Mouse (Mus musculus) adrenal gland, postnatal 10 days (tissue): ENCODE measurements around the gene A630023A22Rik. TPM values are rescaled to one million over a fixed set of nuclear protein-coding genes. Genes with fewer than 3 reads are reported as not detected.

Source experiments
- DNase-seq: peaks from one replicate; pipeline ENCODE4 v3.0.0; 2021; ENCODE audit warnings: mixed read lengths
- total RNA-seq, 2 experiments: library from RNA; stranded (reverse); gene quantifications; 2 replicates each; pipeline ENCODE4 v1.2.3; 2021

Gene A630023A22Rik
- total RNA-seq, 2 experiments from 2014 or later: not detected

DNA sequence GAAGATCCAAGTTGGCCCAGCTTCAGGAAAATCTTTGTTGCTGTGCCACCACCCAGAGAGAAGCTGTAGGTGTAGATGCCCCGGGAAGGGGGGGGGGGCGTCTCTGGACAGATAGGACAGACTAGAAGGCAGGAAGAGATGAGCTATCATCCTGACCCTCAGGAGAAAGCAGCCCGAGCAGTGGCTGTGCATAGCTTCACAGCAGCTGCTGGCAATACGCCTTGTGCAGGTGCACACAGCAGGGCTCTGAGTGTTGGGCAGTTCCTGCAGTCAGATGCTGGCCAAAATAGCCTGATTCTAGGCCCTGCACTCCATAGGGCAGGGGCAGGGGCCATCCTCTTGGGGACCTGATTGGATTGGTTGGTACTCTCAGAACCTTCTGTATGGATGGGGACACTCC lies 15.7 kb downstream of the A630023A22Rik start:
- DNase-seq: no peak

DNA sequence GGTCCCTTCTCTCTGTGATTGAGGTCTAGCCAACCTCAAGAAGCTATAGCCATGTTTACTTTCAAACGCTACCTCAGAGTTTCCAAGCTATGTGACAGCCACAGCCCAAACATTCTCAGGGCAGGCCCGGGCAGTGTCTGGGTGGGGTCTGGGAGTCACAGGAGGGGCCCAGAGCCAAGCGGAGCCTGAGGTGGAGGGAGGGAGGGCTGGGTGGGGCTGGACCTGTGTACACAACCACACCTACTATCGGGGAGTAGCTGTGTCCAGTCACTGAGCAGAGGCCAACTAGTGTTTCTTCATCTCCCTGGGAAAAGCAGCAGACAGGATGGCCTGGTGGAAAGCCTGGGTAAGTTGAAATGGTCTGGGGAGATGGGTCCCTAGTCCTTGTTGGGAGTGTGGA lies 16.8 kb downstream of the A630023A22Rik start, which contains the start of gene Anxa8:
Anxa8 (plus strand) TSS at position 251 of the 400 bp plus-strand sequence.
- no peak for DNase-seq

DNA sequence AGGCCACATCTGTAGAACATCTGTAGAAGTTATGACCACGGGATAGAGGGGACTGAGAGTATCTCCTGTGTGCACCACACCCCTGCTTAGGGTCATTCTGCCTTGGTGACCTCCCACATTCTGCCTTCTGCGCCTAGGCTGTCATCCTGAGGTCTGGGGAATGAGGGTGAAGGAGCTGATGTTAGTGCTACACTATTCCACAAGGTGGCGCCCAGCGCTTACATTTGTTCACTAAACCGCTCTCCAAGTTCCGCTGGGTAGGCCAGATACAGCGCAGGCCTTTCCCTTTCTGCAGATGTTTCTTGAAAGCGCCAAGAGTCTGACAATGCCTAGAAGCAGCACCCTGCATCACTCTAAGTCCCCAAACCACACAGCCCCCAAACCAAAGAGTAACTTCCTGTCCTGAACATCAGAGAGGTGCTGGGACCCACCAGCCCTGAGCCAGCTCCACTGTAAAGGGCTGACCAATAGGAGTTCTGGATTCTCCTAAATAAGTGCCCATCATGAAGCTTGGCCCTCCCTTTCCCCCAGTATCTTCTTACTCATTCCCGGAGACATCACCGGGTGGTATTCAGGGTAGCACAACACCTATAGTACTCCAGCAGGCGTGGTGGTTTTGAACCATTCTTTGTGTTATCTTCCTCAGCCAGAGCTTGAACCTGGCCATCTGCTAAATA lies 22.1 kb downstream of the A630023A22Rik start:
- peak; percentile 83 for DNase-seq

DNA sequence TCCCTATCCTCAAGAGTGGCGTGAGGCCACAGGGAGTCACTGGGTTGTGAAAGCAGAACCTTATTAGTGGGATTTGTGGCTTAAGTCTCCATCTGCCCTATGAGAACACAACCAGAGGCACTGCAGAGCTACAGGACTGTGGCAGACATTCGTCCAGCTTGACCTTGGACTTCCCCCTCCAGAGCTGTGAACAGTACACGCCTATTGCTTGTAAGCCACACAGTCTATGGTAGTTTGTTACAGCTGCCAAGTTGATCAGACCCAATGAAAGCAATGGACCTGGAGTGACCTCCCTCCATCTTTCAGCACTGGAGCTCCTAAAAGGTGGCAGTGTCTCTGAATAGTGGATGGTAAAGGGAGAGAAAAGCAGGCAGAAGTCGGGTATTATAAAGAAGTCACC lies 24.3 kb downstream of the A630023A22Rik start:
- DNase-seq: no peak

DNA sequence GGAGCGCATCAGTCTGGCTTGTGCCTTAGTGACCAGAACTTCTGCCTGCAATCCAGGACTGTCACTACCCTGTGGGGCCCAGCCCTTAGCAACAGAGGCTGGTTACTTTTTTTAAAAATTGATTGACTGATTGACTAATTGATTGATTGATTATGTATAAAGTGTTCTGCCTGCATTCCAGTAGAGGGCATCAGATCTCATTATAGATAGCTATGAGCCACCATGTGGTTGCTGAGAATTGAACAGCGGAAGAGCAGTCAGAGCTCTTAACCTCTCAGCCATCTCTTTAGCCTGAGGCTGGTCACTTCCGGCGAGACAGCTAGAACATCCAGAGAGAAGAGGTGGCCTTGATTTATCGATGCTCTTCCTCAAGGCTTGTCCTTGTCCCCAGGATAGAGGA lies 25.3 kb downstream of the A630023A22Rik start:
- no peak for DNase-seq

DNA sequence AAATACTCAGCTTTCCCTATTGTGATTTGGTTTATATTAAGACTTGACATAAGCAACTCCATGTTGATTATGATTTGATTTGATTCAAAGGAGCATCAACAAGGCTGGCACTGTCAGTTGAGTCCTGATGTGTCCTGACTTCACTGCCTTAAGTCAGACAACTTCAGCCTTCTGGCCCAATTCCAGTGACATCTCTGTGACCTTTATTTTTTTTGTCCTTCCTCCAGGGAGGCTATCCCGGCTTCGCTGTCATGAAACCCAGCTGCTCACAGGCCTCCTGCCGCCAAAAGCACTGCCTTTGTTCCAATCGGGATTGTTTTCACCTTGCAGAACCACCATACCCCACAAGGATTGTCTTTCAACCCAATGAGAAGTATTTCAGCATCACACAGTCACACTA lies 27.2 kb downstream of the A630023A22Rik start:
- DNase-seq: peak; percentile 13

DNA sequence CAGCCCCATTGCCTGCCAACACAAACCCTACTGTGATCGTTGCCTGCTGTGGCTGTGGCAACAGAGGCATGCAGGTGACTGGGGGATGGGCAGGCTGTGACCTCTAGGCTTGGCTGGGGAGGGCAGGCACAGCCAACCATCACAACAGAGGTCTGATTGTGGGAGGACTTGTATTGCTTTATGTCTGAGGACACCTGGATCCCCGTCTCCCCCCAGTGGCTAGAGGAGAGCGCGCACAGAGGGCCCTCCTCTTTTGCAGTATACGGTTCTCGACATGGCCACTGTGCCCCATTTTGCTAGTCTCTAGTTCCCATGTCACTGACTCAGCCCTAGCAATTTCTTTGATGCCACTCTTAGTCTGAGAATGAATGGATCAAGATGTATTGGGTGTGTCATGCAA lies 30.9 kb downstream of the A630023A22Rik start:
- DNase-seq: no peak

DNA sequence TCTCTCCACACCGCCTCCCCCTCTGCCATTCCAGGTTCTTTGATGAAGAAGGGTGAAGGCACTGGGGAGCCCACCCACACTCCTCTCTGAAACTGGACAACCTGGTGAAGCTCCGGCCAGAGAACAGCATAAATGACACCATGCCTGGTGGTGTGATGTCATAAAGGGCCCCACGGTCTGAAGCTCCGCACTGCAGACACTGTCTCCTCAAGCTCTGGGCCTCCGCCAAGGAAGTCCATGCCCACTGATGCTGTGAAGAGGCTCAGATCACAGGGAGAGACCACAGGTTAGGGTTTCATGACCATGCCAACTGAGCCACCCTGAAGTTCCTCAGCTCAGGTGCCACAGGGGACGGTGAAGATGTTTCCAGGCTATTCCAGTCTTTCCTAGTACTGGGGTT lies 50.0 kb downstream of the A630023A22Rik start, which contains the start of gene Antxrl:
Antxrl (plus strand) TSS at position 192 of the 400 bp plus-strand sequence.
- no peak for DNase-seq

DNA sequence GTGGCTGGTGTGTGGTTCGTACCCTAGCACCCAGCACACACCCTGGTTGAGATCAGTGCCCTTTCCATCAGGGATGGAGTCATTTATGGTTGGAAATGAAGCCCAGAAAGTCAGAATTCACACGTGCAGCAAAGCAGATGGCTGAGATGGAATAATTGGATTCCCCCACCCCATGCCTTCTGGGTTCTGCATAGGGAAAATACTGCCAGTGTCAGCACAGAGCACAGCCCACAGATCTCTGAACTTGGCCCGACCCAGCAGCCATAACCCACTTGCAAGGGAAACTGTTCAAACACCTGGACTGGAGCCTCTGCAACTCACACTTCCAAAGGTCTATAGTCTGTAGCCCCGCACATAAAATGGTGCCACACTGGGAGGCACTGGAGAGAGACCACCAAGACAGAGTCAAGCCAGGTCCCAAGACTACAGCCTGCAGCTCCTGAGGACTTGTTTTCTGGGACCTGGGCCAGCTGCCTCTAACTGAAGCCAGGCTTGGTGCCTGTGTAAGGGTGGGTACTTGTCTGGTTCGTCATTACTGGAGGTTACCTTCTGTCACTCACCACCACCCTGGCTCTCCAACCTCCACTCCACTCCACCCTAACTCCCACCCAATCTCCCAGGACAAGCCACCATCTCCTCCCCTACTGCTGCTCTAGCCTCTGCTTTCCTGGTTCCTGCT lies 52.3 kb downstream of the A630023A22Rik start:
- DNase-seq: no peak

DNA sequence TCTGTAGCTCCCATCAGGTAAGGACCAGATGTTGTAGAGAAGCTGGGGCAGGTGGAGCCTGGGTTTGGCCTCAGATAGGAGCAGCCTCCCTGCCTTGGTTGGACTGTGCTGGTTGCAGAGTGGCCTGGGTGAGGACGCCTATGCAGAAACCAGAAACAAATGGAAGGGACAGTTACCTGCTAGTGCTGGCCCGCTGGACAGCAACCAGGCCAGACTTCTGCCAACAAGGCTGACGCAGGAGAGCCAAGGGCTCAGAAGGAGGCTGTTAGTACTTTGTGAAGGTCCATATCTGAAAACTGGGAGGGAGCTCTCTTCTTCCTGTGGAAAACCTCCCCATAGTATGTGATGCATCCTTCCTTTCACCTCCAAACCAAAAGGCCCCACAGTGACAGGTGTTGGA lies 59.2 kb downstream of the A630023A22Rik start:
- DNase-seq: no peak

DNA sequence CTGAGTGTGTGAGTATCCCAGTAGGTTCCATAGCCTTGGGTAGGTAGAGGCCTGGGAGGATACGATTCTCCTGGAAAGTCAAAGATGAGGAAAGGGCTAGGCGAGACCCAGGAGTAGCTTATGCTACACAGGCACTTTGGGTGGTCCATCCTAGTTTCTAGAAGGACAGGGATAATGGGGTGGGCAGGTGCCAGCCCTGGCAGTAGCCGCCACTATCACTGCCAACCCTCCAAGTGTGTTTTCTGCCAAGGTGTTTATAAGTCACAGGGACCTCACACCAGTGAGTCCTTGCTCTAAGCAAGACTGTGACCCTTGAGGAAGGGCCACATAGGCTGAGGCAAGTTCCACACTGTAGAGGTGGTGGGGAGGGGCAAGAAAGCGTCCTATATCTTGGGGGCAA lies 61.3 kb downstream of the A630023A22Rik start:
- no peak for DNase-seq

DNA sequence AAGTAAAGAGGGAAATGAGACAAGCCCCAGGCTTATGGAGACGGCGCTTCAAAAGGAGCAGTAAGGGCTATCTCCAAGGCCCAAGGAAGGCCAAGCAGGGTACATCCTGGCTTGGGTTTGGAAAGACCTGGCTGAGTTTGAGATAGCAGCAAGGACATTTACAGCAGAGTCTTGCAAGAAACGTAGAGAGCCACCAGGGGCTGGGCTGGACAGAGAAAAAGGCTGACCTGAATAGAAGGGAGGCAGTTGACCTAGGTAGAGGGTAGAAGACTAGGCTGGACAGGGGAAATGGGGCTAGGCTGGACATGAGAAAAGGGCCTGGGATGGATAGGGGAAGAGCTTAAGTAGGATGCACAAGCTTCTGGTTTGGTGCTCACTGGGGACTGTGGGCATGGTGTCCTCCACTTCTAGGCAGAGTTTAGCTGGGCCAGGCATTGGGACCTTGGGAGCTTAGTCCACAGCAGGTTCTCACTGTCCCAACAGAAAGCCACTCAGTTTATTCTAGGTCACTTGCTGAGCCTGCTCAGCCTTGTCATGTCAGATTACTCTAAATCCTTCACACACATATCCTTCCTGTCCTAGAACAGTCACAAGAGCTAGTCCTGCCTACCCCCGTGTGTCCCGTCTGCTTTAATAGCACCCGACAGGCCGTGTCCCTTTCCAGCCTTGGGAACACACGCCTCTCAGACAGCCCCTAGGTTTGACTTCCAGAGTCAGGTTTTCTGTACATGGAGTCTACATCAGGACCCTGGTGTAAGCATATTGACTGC lies 68.5 kb downstream of the A630023A22Rik start:
- DNase-seq: peak; percentile 7

DNA sequence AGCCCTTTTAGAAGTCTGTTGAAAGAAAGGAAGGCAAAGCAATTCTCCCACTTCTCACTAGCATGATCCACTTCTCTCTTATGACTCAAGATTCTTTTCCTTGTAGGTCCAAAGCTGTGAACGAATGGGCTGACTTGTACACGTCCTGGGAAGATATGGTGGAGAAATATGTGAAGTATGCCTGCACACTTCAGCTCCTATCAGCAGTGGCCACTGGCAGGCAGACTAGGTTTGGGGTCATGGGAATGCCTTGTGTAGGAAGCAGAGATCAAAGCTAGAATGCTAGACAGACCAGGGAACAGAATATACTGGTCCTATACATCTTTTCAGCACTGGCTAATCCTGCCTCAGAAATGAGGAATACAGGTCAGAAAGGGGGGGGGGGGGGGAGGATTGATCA lies 75.8 kb downstream of the A630023A22Rik start:
- no peak for DNase-seq

DNA sequence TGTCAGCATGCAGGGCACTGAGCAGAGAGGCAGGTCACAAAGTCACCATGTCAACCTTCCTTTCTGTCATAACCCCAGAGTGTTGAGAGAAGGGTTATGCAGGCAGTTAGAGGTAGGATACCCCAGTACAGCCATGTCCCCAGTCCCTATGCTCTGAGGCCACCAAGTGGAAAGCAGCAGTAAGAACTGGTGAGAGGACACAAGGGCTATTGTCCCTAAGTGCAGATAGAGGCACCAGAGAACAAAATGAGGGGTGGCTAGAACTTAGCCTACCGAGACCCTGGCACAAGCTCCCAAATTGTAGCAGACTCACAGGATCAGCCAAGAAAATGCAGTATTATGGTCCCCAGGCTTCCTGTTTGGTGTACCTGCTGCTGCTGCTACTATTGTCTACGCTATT lies 85.6 kb downstream of the A630023A22Rik start:
- DNase-seq: no peak

DNA sequence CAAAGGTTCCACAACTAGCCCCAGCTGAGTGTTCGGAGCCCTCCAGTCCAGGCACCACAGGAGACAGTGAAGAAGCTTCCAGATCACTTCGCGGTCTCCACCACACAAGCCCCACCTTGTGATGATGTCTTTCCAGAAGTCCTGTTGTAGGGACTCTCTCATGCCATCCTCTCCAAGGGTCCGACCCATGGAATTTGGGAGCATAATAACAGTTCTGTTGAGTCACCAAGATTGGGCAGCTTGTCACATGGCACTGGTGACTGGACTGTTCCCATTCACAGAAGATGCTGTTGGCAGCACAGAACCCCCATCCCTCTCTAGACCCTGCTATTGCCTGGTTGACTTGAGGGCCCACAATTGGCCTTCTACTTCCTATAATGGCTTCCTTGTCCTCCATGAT lies 86.2 kb downstream of the A630023A22Rik start, which contains the start of gene Gm5460:
Gm5460 (plus strand) TSS at position 378 of the 400 bp plus-strand sequence.
- DNase-seq: no peak

DNA sequence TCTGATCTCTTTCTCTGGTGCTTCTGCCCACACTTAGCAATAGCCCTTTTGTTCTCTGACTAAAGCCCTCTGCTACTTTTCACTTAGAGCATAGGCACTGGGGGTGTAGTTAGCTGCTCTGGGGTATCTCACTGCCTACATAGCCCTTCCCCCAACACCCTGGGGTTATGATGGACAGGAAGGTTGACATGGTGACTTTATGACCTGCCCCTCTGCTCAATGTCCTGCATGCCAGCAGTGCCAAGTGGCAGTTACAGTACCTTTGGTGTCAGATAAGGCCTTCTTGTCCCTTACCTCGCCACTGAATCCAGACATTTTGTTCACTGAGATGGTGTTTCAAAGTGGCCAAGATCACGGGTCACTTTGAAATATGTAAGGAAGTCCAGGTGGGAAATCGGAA lies 87.5 kb downstream of the A630023A22Rik start, which contains the start of gene Gm30083:
Gm30083 (minus strand) TSS at position 120 of the 400 bp plus-strand sequence.
- no peak for DNase-seq

DNA sequence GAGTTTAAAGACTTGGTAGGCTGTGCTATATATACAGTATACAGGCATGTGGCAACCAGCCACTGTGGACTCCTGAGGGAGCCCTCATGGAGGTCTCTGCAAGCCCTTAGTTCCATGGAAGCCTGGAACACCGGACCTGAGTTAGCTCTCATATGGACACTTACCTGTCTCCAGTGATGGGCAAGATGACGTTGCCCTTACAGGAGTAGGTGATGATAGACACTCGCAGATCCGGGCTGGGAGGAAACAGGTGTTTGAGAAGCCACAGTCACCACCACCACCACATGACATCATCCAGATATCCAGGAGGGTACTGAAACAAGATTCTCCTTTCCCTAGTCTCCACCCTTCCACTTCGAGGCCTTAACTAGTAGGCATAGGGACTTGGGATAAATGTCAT lies 100.2 kb downstream of the A630023A22Rik start:
- no peak for DNase-seq

DNA sequence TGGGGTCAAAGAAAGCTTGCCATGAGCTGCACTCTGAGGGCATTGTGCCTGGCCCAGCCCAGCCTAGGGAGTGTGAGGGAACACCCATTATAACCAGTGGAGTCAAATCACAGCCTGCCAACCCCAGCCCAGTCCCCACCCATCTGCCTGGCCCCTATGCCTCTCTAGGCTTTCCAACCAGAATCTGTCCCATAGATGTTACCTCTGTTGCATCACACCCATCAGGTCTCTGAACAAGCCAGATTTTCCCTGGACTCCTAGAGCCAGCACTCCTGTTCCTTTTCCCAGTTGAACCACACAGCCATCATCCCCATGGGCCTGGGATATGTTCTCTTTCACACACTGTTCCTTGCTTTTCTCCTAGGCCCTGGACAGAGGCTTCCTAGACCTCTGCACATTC lies 101.1 kb downstream of the A630023A22Rik start:
- no peak for DNase-seq
